Mouse (Mus musculus): ENCODE measurements around the gene Pus1. TPM values are rescaled to one million over a fixed set of nuclear protein-coding genes. Genes with fewer than 3 reads are reported as not detected.
A peak's percentile ranks its signal among the peaks of the same experiment; 100 is the strongest.

Pus1 gene
- polyA plus RNA-seq, 1 experiment from 2014 or later, result 25.2 TPM

- Histone ChIP-seq H3K36me3 (ENCODE audit: control insufficient read depth, insufficient read depth, low read length) (peaks cover 87% of the 10 kb centered on the region), H3K4me2 (replicated peaks; ENCODE audit: low read depth, low read length) (no peak overlapping the region), H3K9ac (ENCODE audit: low read depth, low read length) (no peak overlapping the region), H3K4me3 (ENCODE audit: low read length) (no peak overlapping the region), H3K9me3 (ENCODE audit: control insufficient read depth, low read length) (no peaks in the 10 kb centered on the region), H3K4me1 (ENCODE audit: control insufficient read depth, insufficient read depth, low read length) (no peaks in the 10 kb centered on the region), H3K27me3 (ENCODE audit: control insufficient read depth, insufficient read depth, low read length) (no peaks in the 10 kb centered on the region), H3K27ac (ENCODE audit: low read depth, low read length) (no peak overlapping the region)
- peak; percentile 68 for ATAC-seq (ENCODE audit: low FRiP score, low TSS enrichment)
- WGBS, result 62% methylated on average over 5 of the region's 5 CpGs
These were observed 8.2 kb upstream of the Pus1 start for GRCm38 (mm10) chr5:110788684-110789083.

- Histone ChIP-seq H3K9ac (ENCODE audit: low read depth, low read length) (no peak overlapping the region), H3K27me3 (ENCODE audit: control insufficient read depth, insufficient read depth, low read length) (no peaks in the 10 kb centered on the region), H3K4me1 (ENCODE audit: control insufficient read depth, insufficient read depth, low read length) (no peaks in the 10 kb centered on the region), H3K9me3 (ENCODE audit: control insufficient read depth, low read length) (no peaks in the 10 kb centered on the region), H3K4me2 (replicated peaks; ENCODE audit: low read depth, low read length) (no peak overlapping the region), H3K4me3 (ENCODE audit: low read length) (no peak overlapping the region), H3K27ac (ENCODE audit: low read depth, low read length) (no peak overlapping the region), H3K36me3 (ENCODE audit: control insufficient read depth, insufficient read depth, low read length) (peaks cover 63% of the 10 kb centered on the region)
- WGBS, result 90% methylated on average over 11 of the region's 11 CpGs
- no peak for ATAC-seq (ENCODE audit: low FRiP score, low TSS enrichment)
These were observed 5.8 kb upstream of the Pus1 start for GRCm38 (mm10) chr5:110786081-110786835.

- no peak overlapping the region for H3K4me2 ChIP-seq (replicated peaks; ENCODE audit: low read depth, low read length)
- no peak overlapping the region for H3K4me3 ChIP-seq (ENCODE audit: low read length)
- H3K9ac ChIP-seq (ENCODE audit: low read depth, low read length), result no peak overlapping the region
- H3K36me3 ChIP-seq (ENCODE audit: control insufficient read depth, insufficient read depth, low read length), result peaks cover 38% of the 10 kb centered on the region
- no peak for ATAC-seq (ENCODE audit: low FRiP score, low TSS enrichment)
- 0 out of 2 replicates have a peak, but pooled peaks cover 4% of the 10 kb centered on the region for H3K4me1 ChIP-seq (ENCODE audit: control insufficient read depth, insufficient read depth, low read length)
- H3K9me3 ChIP-seq (ENCODE audit: control insufficient read depth, low read length), result no peaks in the 10 kb centered on the region
- WGBS, result 70% methylated on average over 8 of the region's 8 CpGs
- H3K27ac ChIP-seq (ENCODE audit: low read depth, low read length), result no peak overlapping the region
- no peaks in the 10 kb centered on the region for H3K27me3 ChIP-seq (ENCODE audit: control insufficient read depth, insufficient read depth, low read length)
These were observed 2.7 kb upstream of the Pus1 start for GRCm38 (mm10) chr5:110783150-110783549.

- H3K27ac ChIP-seq (ENCODE audit: low read depth, low read length), result no peak overlapping the region
- no peak for ATAC-seq (ENCODE audit: low FRiP score, low TSS enrichment)
- H3K4me1 ChIP-seq (ENCODE audit: control insufficient read depth, insufficient read depth, low read length), result 0 out of 2 replicates have a peak, but pooled peaks cover 4% of the 10 kb centered on the region
- no peaks in the 10 kb centered on the region for H3K9me3 ChIP-seq (ENCODE audit: control insufficient read depth, low read length)
- no peak overlapping the region for H3K9ac ChIP-seq (ENCODE audit: low read depth, low read length)
- H3K4me2 ChIP-seq (replicated peaks; ENCODE audit: low read depth, low read length), result no peak overlapping the region
- 88% methylated on average over 7 of the region's 7 CpGs for WGBS
- peaks cover 32% of the 10 kb centered on the region for H3K36me3 ChIP-seq (ENCODE audit: control insufficient read depth, insufficient read depth, low read length)
- H3K4me3 ChIP-seq (ENCODE audit: low read length), result no peak overlapping the region
- H3K27me3 ChIP-seq (ENCODE audit: control insufficient read depth, insufficient read depth, low read length), result no peaks in the 10 kb centered on the region
These were observed 1.2 kb upstream of the Pus1 start for GRCm38 (mm10) chr5:110781529-110782238.

GRCm38 (mm10) chr5:110780761-110781528 is 486 bp upstream of the Pus1 start:
- Histone ChIP-seq H3K9me3 (ENCODE audit: control insufficient read depth, low read length) (no peaks in the 10 kb centered on the region), H3K36me3 (ENCODE audit: control insufficient read depth, insufficient read depth, low read length) (peaks cover 30% of the 10 kb centered on the region), H3K4me2 (replicated peaks; ENCODE audit: low read depth, low read length) (peak overlapping the region; percentile 57), H3K9ac (ENCODE audit: low read depth, low read length) (peak overlapping the region; percentile 85; the same call in 1 of the 2 replicates), H3K4me3 (ENCODE audit: low read length) (peak overlapping the region; percentile 87), H3K27me3 (ENCODE audit: control insufficient read depth, insufficient read depth, low read length) (no peaks in the 10 kb centered on the region), H3K4me1 (ENCODE audit: control insufficient read depth, insufficient read depth, low read length) (0 out of 2 replicates have a peak, but pooled peaks cover 4% of the 10 kb centered on the region), H3K27ac (ENCODE audit: low read depth, low read length) (peak overlapping the region; percentile 26; the same call in 1 of the 2 replicates)
- peak; percentile 76 for ATAC-seq (ENCODE audit: low FRiP score, low TSS enrichment)
- 54% methylated on average over 10 of the region's 10 CpGs for WGBS

GRCm38 (mm10) chr5:110779276-110779997 is 1.0 kb downstream of the Pus1 start:
- Histone ChIP-seq H3K9me3 (ENCODE audit: control insufficient read depth, low read length) (no peaks in the 10 kb centered on the region), H3K27me3 (ENCODE audit: control insufficient read depth, insufficient read depth, low read length) (no peaks in the 10 kb centered on the region), H3K4me3 (ENCODE audit: low read length) (peak overlapping the region; percentile 87), H3K9ac (ENCODE audit: low read depth, low read length) (peak overlapping the region; percentile 85), H3K4me1 (ENCODE audit: control insufficient read depth, insufficient read depth, low read length) (0 out of 2 replicates have a peak, but pooled peaks cover 4% of the 10 kb centered on the region), H3K36me3 (ENCODE audit: control insufficient read depth, insufficient read depth, low read length) (peaks cover 34% of the 10 kb centered on the region), H3K27ac (ENCODE audit: low read depth, low read length) (no peak overlapping the region), H3K4me2 (replicated peaks; ENCODE audit: low read depth, low read length) (peak overlapping the region; percentile 57)
- no peak for ATAC-seq (ENCODE audit: low FRiP score, low TSS enrichment)
- 16% methylated on average over 15 of the region's 15 CpGs for WGBS

GRCm38 (mm10) chr5:110778263-110778662 is 2.2 kb downstream of the Pus1 start:
- 0 out of 2 replicates have a peak, but pooled peaks cover 4% of the 10 kb centered on the region for H3K4me1 ChIP-seq (ENCODE audit: control insufficient read depth, insufficient read depth, low read length)
- no peak overlapping the region for H3K9ac ChIP-seq (ENCODE audit: low read depth, low read length)
- 89% methylated on average over 12 of the region's 12 CpGs for WGBS
- no peaks in the 10 kb centered on the region for H3K9me3 ChIP-seq (ENCODE audit: control insufficient read depth, low read length)
- ATAC-seq (ENCODE audit: low FRiP score, low TSS enrichment), result no peak
- no peak overlapping the region for H3K27ac ChIP-seq (ENCODE audit: low read depth, low read length)
- H3K36me3 ChIP-seq (ENCODE audit: control insufficient read depth, insufficient read depth, low read length), result peaks cover 43% of the 10 kb centered on the region
- no peaks in the 10 kb centered on the region for H3K27me3 ChIP-seq (ENCODE audit: control insufficient read depth, insufficient read depth, low read length)
- H3K4me2 ChIP-seq (replicated peaks; ENCODE audit: low read depth, low read length), result no peak overlapping the region
- no peak overlapping the region for H3K4me3 ChIP-seq (ENCODE audit: low read length)

GRCm38 (mm10) chr5:110776141-110776540 is 4.3 kb downstream of the Pus1 start:
- H3K27me3 ChIP-seq (ENCODE audit: control insufficient read depth, insufficient read depth, low read length), result no peaks in the 10 kb centered on the region
- peaks cover 47% of the 10 kb centered on the region for H3K36me3 ChIP-seq (ENCODE audit: control insufficient read depth, insufficient read depth, low read length)
- no peak overlapping the region for H3K9ac ChIP-seq (ENCODE audit: low read depth, low read length)
- no peaks in the 10 kb centered on the region for H3K9me3 ChIP-seq (ENCODE audit: control insufficient read depth, low read length)
- ATAC-seq (ENCODE audit: low FRiP score, low TSS enrichment), result no peak
- 0 out of 2 replicates have a peak, but pooled peaks cover 4% of the 10 kb centered on the region for H3K4me1 ChIP-seq (ENCODE audit: control insufficient read depth, insufficient read depth, low read length)
- H3K27ac ChIP-seq (ENCODE audit: low read depth, low read length), result no peak overlapping the region
- H3K4me2 ChIP-seq (replicated peaks; ENCODE audit: low read depth, low read length), result no peak overlapping the region
- H3K4me3 ChIP-seq (ENCODE audit: low read length), result no peak overlapping the region
- 95% methylated on average over 2 of the region's 2 CpGs for WGBS

Data from kidney, embryonic 14.5 days (tissue).